Mouse (Mus musculus) cerebellum, adult 2 months (tissue): ENCODE measurements around the gene Mmgt2.

Experiments used
- CTCF ChIP-seq: fragments of 200-500 bp; IDR thresholded peaks from 2 replicates; pipeline ENCODE4 v1.5.1; 2011; ENCODE audit warnings: low read depth, mild to moderate bottlenecking, control low read depth, low read length, moderate library complexity, borderline replicate concordance; ENCODE audit not compliant: insufficient read depth
- POLR2A ChIP-seq: fragments of 200-500 bp; IDR thresholded peaks from 2 replicates; pipeline ENCODE4 v1.6.1; 2011; ENCODE audit warnings: low read length, control low read depth, borderline replicate concordance; ENCODE audit not compliant: insufficient read depth

- TF ChIP-seq CTCF = peak; percentile 50; the same call in 1 of the 2 replicates
- TF ChIP-seq POLR2A = no peak
Measured at GRCm38 (mm10) chr11:62693299-62694184, 45.1 kb downstream of the Mmgt2 start.
